Mouse (Mus musculus) kidney, postnatal 10 days (tissue): ENCODE measurements around the gene Aldh8a1.

ENCODE experiments used
- DNase-seq: peaks from one replicate; pipeline ENCODE4 v3.0.0; 2021; ENCODE audit warnings: mixed read lengths

The Aldh8a1 gene

GRCm38 (mm10) chr10:21376682-21377473 is at the start of gene Aldh8a1:
TSS of gene Aldh8a1 (plus strand) at chr10:21377291.
- no peak for DNase-seq

- DNase-seq, result no peak
These were observed 49.4 kb upstream of the Aldh8a1 start for GRCm38 (mm10) chr10:21327605-21328135.

GRCm38 (mm10) chr10:21334349-21335105 is 42.6 kb upstream of the Aldh8a1 start:
- no peak for DNase-seq

GRCm38 (mm10) chr10:21335534-21335933 is 41.6 kb upstream of the Aldh8a1 start:
- DNase-seq, result no peak

GRCm38 (mm10) chr10:21337191-21337590 is 39.9 kb upstream of the Aldh8a1 start:
- peak; percentile 46 for DNase-seq

- DNase-seq, result no peak
These were observed 35.4 kb upstream of the Aldh8a1 start for GRCm38 (mm10) chr10:21341706-21342105.

GRCm38 (mm10) chr10:21342331-21343005 is 34.6 kb upstream of the Aldh8a1 start:
- DNase-seq, result no peak

- DNase-seq, result no peak
These were observed 29.8 kb upstream of the Aldh8a1 start for GRCm38 (mm10) chr10:21347332-21347731.

- DNase-seq, result no peak
These were observed 27.6 kb upstream of the Aldh8a1 start for GRCm38 (mm10) chr10:21349449-21349848.

GRCm38 (mm10) chr10:21349946-21350345 is 27.1 kb upstream of the Aldh8a1 start:
- no peak for DNase-seq

- no peak for DNase-seq
These were observed 26.3 kb upstream of the Aldh8a1 start for GRCm38 (mm10) chr10:21350531-21351515.

GRCm38 (mm10) chr10:21351766-21352165 is 25.3 kb upstream of the Aldh8a1 start:
- DNase-seq, result no peak

- no peak for DNase-seq
These were observed 23.2 kb upstream of the Aldh8a1 start for GRCm38 (mm10) chr10:21353890-21354289.

- DNase-seq, result no peak
These were observed 22.6 kb upstream of the Aldh8a1 start for GRCm38 (mm10) chr10:21354506-21354905.

GRCm38 (mm10) chr10:21357986-21358385 is 19.1 kb upstream of the Aldh8a1 start:
- no peak for DNase-seq

- no peak for DNase-seq
These were observed 18.0 kb upstream of the Aldh8a1 start for GRCm38 (mm10) chr10:21359086-21359485.

GRCm38 (mm10) chr10:21361871-21362270 is 15.2 kb upstream of the Aldh8a1 start:
- no peak for DNase-seq

- no peak for DNase-seq
These were observed 13.8 kb upstream of the Aldh8a1 start for GRCm38 (mm10) chr10:21363297-21363696.

GRCm38 (mm10) chr10:21364946-21365345 is 12.1 kb upstream of the Aldh8a1 start:
- DNase-seq, result no peak

GRCm38 (mm10) chr10:21365897-21366296 is 11.2 kb upstream of the Aldh8a1 start:
- no peak for DNase-seq

GRCm38 (mm10) chr10:21366471-21366870 is 10.6 kb upstream of the Aldh8a1 start:
- DNase-seq, result no peak

GRCm38 (mm10) chr10:21367481-21367880 is 9.6 kb upstream of the Aldh8a1 start:
- DNase-seq, result no peak
